Mouse (Mus musculus) heart, postnatal 0 days (tissue): ENCODE data around the gene Lhfp. TPM values are rescaled to one million over a fixed set of nuclear protein-coding genes. Genes with fewer than 3 reads are reported as not detected.

Source experiments
- ATAC-seq: fragments of 200-750 bp; cut with Nextera tagmentation; 2 replicates; pipeline ENCODE4 v1.8.0; 2017; ENCODE audit warnings: low read depth, moderate number of reproducible peaks, moderate library complexity; ENCODE audit not compliant: insufficient read depth
- DNase-seq: peaks from one replicate; pipeline ENCODE4 v3.0.0-alpha.2; 2016; ENCODE audit warnings: low spot score
- H3K27ac ChIP-seq: fragments of 300-500 bp; sonication (generic); 2 replicates; pipeline ENCODE4 v1.5.1; 2014; ENCODE audit warnings: low read depth, mild to moderate bottlenecking
- H3K27me3 ChIP-seq: fragments of 300-500 bp; sonication (generic); 2 replicates; pipeline ENCODE4 v1.6.1; 2014; ENCODE audit warnings: low read length, mixed read lengths; ENCODE audit not compliant: control insufficient read depth, insufficient read depth
- H3K36me3 ChIP-seq: fragments of 300-500 bp; sonication (generic); replicated peaks from 2 replicates; pipeline ENCODE4 v1.6.1; 2014; ENCODE audit warnings: low read length, mixed read lengths; ENCODE audit not compliant: control insufficient read depth, insufficient read depth
- H3K4me1 ChIP-seq: fragments of 300-500 bp; sonication (generic); 2 replicates; pipeline ENCODE4 v1.6.1; 2014; ENCODE audit warnings: antibody characterized with exemption; ENCODE audit not compliant: control insufficient read depth, insufficient read depth
- H3K4me2 ChIP-seq: fragments of 300-500 bp; sonication (generic); 2 replicates; pipeline ENCODE4 v1.6.1; 2014; ENCODE audit warnings: low read depth, mild to moderate bottlenecking, low read length, moderate library complexity
- H3K4me3 ChIP-seq: fragments of 300-500 bp; sonication (generic); 2 replicates; pipeline ENCODE4 v1.5.1; 2014; ENCODE audit warnings: low read depth, low read length
- H3K9ac ChIP-seq: fragments of 300-500 bp; sonication (generic); replicated peaks from 2 replicates; pipeline ENCODE4 v1.6.1; 2014; ENCODE audit warnings: low read depth, low read length, mixed read lengths
- H3K9me3 ChIP-seq: fragments of 300-500 bp; sonication (generic); replicated peaks from 2 replicates; pipeline ENCODE4 v1.6.1; 2016; ENCODE audit warnings: low read length; ENCODE audit not compliant: control insufficient read depth
- CTCF ChIP-seq: IDR thresholded peaks from 2 replicates; pipeline ENCODE4 v1.5.1; 2016; ENCODE audit warnings: antibody characterized with exemption, control low read depth, low read depth
- EP300 ChIP-seq: IDR thresholded peaks from 2 replicates; pipeline ENCODE4 v1.6.1; 2016; ENCODE audit warnings: antibody characterized with exemption, low read depth
- WGBS: fragments of 180-500 bp; shearing (Covaris S2); extraction: QIAGEN DNeasy Blood & Tissue Kit; methylation state at CpG from one replicate; pipeline ENCODE4 v1.1.7; 2014; 5-methylcytosine and 5-hydroxymethylcytosine counted together
- polyA plus RNA-seq: library from polyadenylated mRNA; unstranded; fragments of >200 nt; fragmentation: Nextera tagmentation; extraction: Ambion mirVana; gene quantifications from 2 replicates; pipeline ENCODE4 v1.2.1, GENCODE M21; 2015
- total RNA-seq: library from RNA; depleted of rRNA; stranded (reverse); fragments of >200 nt; gene quantifications from 2 replicates; pipeline ENCODE4 v1.2.3, GENCODE M21; 2014; ENCODE audit warnings: low replicate concordance

Gene Lhfp
- total and polyA plus RNA-seq, 2 experiments from 2014 or later, result 78.0 to 87.2 TPM

DNA sequence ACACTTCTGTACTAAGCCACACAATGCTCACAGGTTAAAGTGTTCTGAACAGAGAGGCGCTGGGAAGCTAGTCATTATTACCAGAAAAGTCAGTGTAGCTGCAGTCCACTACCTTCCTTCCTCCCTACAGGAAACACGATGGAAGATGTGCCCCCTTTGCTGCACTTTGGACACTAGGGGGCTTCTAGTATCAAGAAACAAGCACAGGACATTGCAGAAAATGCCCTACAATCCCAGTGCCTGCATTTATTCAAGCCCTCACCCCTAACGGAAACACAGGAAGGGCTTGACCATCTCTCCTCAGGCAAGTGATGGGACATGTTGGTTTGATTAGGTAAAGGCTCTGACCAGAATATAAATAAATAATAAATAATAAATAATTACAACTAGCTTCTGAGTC is 7.9 kb upstream of the Lhfp start:
- 15% methylated on average over 3 of the region's 3 CpGs for WGBS
- ATAC-seq, result peak; percentile 68; the same call in 1 of the 2 replicates

DNA sequence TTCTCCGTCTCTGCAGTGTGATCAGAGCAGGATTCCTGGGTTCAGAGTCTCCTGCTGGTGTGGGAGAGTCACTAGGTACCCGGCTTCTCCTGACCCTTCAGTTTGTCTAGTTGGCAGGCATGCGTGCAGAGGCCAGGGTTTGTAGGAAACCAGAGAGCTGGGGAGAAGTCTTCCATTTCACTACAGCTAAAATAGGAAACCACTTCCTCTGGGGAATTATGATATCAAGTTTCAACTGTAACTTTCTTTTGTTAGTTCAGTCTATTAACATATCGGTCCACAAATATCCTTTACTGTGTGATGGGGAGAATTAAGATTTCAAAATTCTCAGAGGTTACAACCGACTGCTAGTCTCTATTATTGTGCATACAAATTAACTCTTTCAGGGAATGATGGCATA is 5.3 kb upstream of the Lhfp start:
- DNase-seq (no peak), ATAC-seq (no peak)
- H3K27me3 ChIP-seq, result no peaks in the 10 kb centered on the region
- H3K27ac ChIP-seq, result no peak overlapping the region
- H3K4me2 ChIP-seq, result no peak overlapping the region
- H3K9me3 ChIP-seq, result no peaks in the 10 kb centered on the region
- no peak overlapping the region for H3K9ac ChIP-seq
- TF ChIP-seq EP300, result no peak
- TF ChIP-seq CTCF, result no peak
- no peaks in the 10 kb centered on the region for H3K36me3 ChIP-seq
- peaks cover 19% of the 10 kb centered on the region; the same call in 1 of the 2 replicates for H3K4me1 ChIP-seq
- 41% methylated on average over 5 of the region's 5 CpGs for WGBS
- H3K4me3 ChIP-seq, result no peak overlapping the region

More for the DNA sequence above, 7.9 kb upstream of the Lhfp start:
- no peaks in the 10 kb centered on the region for H3K36me3 ChIP-seq
- H3K4me1 ChIP-seq, result peaks cover 12% of the 10 kb centered on the region; the same call in 1 of the 2 replicates
- no peak overlapping the region for H3K9ac ChIP-seq
- peak; percentile 68 for DNase-seq
- H3K27ac ChIP-seq, result no peak overlapping the region
- no peaks in the 10 kb centered on the region for H3K27me3 ChIP-seq
- H3K4me2 ChIP-seq, result no peak overlapping the region
- no peaks in the 10 kb centered on the region for H3K9me3 ChIP-seq
- peak; percentile 86 for TF ChIP-seq CTCF
- TF ChIP-seq EP300, result no peak
- H3K4me3 ChIP-seq, result no peak overlapping the region

DNA sequence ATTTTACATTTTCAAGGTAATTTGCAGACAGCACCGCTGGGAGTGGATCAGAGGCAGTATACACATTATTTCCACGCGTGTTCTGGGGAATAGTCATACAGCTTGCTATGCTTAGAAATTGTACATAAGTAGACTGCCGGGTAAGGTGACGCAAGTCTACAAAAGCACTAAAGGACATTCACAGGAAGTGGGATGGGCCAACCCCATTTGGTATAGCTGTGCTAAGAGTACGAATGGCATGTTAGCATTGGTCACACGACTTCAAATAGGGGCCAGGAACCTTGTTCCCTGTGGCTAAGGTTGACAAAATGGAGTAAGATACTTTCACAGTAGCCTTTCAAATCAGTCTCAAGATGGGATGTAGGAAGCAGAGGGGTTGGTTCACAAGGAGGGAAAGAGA is 4.4 kb upstream of the Lhfp start:
- H3K27ac ChIP-seq, result no peak overlapping the region
- no peaks in the 10 kb centered on the region for H3K27me3 ChIP-seq
- ATAC-seq, result no peak
- H3K4me1 ChIP-seq, result peaks cover 19% of the 10 kb centered on the region; the same call in 1 of the 2 replicates
- H3K4me3 ChIP-seq, result no peak overlapping the region
- no peaks in the 10 kb centered on the region for H3K36me3 ChIP-seq
- no peak for DNase-seq
- H3K9ac ChIP-seq, result no peak overlapping the region
- H3K9me3 ChIP-seq, result no peaks in the 10 kb centered on the region
- no peak overlapping the region for H3K4me2 ChIP-seq
- TF ChIP-seq EP300, result no peak
- TF ChIP-seq CTCF, result no peak
- WGBS, result 82% methylated on average over 7 of the region's 7 CpGs

DNA sequence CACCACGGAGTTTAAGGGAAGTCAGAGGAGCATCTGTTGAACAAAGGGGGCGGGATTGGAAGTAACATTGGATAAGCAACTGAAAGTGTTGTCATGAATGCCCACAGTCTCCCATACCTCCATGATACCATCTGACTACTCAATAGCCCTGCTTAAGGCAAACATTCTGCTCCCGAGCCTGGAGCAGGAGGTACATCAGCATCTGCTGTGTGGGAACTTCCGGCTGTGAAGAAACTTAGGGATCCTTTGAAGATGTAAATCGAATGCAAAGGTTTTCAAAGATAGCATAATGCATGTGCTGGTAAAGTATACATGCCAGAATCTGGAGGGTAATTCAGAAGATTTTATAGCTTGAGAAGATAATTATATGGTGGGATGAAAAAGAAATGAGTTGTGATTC is 2.4 kb upstream of the Lhfp start:
- Histone ChIP-seq H3K4me1 (peaks cover 27% of the 10 kb centered on the region), H3K36me3 (0 out of 2 replicates have a peak, but pooled peaks cover 7% of the 10 kb centered on the region), H3K4me3 (no peak overlapping the region), H3K27me3 (no peaks in the 10 kb centered on the region), H3K9me3 (no peaks in the 10 kb centered on the region), H3K9ac (no peak overlapping the region), H3K4me2 (no peak overlapping the region), H3K27ac (no peak overlapping the region)
- WGBS, result 73% methylated on average over 5 of the region's 5 CpGs
- ATAC-seq, result no peak
- no peak for TF ChIP-seq CTCF
- no peak for TF ChIP-seq EP300
- no peak for DNase-seq

DNA sequence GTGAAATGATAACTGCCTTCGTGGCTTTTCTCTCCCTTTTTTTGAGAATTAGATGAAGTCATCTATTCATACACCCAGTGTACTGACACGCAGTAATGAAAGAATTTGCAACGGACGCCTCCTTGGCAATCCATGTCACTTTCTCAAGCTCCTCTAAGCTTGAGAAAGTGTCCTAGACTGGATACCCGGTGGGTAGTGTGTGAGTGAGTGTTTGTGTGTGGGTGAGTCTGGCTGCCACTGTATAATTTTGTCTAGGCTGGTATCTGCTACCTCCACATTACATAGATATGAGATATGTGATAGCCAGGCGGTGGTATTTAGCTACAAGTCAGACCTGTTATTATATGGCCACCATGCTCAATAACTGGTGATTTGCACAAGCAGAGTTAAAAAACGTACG is 1.6 kb upstream of the Lhfp start:
- Histone ChIP-seq H3K4me3 (no peak overlapping the region), H3K9ac (no peak overlapping the region), H3K4me1 (peaks cover 28% of the 10 kb centered on the region), H3K27ac (peak overlapping the region; percentile 95; the same call in 1 of the 2 replicates), H3K36me3 (0 out of 2 replicates have a peak, but pooled peaks cover 7% of the 10 kb centered on the region), H3K4me2 (no peak overlapping the region), H3K27me3 (no peaks in the 10 kb centered on the region), H3K9me3 (no peaks in the 10 kb centered on the region)
- no peak for DNase-seq
- 65% methylated on average over 8 of the region's 8 CpGs for WGBS
- TF ChIP-seq EP300, result no peak
- TF ChIP-seq CTCF, result no peak
- ATAC-seq, result no peak
